Mouse (Mus musculus): ENCODE data around the gene Ypel4.

Ypel4 gene

DNA sequence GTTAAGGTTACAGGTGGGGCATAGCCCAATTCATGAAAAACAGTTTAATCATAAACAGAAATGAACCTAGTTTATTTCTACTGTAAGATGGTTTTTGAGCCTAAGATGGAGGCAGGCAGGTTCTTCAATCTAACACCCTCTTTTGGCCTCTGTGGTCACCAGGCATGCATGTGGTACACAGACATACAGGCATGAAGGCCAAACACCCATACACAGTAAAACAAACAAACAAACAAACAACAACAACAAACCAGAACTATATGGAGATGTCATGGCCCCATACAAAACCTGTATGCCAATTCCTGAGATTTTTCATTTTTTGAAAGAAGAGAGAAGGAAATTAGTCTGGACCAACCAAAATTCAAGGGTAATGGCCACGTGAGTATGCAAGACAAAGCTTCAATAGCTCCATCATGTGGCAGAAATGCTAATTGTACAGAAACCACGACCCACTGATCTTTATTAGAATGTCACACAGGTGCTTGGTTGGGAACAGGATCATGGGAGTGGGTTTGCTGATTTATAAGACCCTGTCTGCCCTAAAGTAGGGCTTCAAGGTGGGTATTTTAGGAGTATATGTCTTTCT lies 24.8 kb downstream of the Ypel4 start:
- CTCF ChIA-PET, result no interaction called here

DNA sequence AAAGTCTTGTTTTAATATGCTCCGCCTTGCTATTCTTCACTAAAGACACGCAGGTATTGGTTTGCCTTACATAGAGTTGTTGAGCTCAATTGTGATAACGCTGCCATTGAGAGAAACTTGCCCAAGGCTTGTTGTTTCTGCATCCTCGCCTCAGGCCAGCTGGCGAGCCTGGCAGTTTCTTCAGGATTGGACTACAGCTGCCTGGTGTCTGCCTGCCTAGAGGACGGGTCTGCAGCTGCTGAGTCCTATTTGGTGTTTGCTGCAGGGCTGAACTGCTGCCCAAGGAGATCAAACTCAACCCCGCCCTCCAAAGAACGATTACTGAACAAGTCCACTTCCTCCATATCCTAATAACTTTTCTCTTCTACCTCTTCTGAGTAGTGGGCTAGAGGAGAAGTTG lies 26.9 kb downstream of the Ypel4 start:
- CTCF ChIA-PET, result no interaction called here

DNA sequence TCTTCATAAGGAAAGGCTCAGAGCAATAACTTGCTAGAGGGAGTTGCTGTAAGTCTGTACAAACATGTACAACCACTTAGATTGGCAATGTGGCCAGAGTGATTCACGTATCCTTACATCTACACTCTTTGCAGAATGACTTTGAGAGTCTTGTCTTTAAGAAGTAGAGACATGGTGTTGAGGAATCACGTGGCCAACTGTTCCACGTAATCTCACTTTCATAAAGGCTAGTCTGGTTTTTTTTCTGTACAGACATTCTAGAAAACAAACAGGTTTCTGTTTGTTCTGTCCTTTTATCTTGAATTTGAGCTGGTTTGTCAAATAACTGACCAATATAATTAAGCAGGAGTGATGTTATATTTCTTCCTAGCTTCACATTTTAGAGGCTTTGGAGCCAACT lies 27.5 kb downstream of the Ypel4 start:
- CTCF ChIA-PET, result no interaction called here

DNA sequence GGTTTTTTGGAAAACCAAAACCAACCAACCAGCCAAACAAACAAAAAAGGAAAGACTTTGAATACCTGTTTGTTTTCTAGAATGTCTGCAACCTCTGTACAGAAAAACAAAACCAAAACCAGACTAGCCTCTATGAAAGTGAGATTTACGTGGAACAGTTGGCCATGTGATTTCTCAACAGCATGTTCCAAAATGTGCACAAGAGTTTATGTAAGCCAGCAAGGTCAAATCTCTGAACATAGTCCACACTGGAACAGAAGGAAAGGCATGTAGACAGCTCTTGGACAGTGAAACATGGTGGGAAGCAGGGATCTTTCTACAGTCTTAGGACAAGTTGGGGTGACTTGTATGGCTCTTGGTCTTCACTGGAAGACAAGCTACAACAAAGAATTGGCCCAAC lies 28.0 kb downstream of the Ypel4 start:
- CTCF ChIA-PET, result no interaction called here

- CTCF ChIA-PET, result no interaction called here
These were observed 28.4 kb downstream of the Ypel4 start for GRCm38 (mm10) chr2:84762295-84762694.

GRCm38 (mm10) chr2:84762818-84763217 lies 29.0 kb downstream of the Ypel4 start:
- CTCF ChIA-PET, result no interaction called here

DNA sequence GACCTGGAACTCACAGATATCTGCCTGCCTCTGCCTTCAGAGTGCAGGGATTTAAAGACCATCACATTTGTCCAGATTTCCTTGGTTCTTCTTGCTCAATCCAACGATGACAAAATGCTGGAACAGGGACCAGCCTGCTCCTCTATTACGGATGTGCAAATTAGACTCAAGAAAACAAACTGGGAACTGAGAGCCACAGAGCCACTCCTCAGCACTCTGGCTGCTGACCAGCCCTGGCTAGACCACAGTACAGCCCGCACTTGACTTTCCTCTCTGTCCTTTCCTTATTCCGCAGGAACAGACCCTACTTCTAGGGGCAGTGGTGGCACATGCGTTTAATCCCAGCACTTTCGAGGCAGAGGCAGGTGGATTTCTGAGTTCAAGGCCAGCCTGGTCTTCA lies 36.6 kb downstream of the Ypel4 start:
- CTCF ChIA-PET, result no interaction called here

- CTCF ChIA-PET, result no interaction called here
These were observed 38.6 kb downstream of the Ypel4 start for GRCm38 (mm10) chr2:84772454-84772853.

DNA sequence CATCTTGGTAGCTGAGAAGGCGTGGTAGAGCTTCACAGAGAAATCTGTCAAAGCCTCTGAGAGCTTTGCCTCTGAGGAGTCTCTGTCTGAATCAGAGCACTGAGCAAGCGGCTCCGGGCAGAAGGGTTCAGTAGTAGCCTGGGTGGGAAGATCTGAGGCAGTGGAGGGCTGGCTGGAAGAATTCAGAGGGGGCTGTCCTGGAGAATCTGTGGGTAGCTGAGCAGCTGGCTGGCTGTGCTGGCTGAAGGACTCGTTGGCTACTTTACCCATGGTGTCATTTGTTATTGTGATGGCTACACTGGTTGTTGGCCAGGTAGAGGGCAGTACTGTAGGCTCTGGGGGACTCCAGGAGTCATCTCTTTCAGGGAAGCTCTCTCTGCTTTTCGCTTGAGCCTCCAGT lies 39.3 kb downstream of the Ypel4 start:
- CTCF ChIA-PET, result no interaction called here

GRCm38 (mm10) chr2:84774751-84775150 lies 40.9 kb downstream of the Ypel4 start:
- CTCF ChIA-PET, result interaction anchor here (0.6 kb wide), 1 partner anchor 119 kb away, joined by 3 read pairs; no protein-coding TSS in a partner anchor

GRCm38 (mm10) chr2:84775241-84775640 lies 41.4 kb downstream of the Ypel4 start, which contains the start of gene Serping1:
Gene Serping1, minus strand, starts transcription at chr2:84775444.
- CTCF ChIA-PET, result no interaction called here

DNA sequence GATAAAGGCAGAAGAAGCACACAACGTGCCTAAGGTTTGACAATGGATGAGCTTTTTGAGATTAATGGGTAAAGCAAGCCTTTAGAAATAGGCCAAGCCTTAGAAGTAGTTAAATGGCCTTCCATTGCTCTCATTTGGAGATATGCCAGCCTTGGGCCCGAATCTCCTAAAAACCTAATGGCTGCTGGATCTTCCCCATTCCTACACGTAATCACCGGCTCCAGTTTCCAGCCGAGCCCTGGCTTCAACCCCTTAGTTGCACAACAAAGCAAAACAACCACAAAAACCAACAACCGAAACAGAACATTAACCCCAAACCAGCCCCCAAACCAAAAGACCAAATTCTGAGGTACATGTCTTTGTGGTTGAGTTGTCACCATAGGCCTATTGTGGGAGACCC lies 41.8 kb downstream of the Ypel4 start:
- CTCF ChIA-PET, result no interaction called here

DNA sequence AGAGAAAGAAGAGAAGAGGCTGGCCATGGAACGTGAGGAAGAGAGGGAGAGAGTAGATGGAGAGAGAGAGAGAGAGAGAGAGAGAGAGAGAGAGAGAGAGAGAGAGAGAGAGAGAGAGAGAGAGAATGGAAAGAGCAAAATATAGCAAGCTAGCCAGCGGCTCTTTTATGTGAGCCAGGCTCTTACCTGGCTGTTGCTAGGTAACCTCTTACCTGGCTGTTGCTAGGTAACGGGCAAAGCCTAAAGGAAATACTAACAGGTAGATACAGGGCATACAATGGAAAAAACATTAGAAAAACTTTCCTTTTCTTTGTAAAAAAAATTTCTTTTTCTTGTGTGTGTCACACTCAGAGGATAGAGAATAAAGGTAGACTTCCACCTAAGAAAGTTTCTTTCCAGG lies 43.8 kb downstream of the Ypel4 start:
- CTCF ChIA-PET, result no interaction called here

DNA sequence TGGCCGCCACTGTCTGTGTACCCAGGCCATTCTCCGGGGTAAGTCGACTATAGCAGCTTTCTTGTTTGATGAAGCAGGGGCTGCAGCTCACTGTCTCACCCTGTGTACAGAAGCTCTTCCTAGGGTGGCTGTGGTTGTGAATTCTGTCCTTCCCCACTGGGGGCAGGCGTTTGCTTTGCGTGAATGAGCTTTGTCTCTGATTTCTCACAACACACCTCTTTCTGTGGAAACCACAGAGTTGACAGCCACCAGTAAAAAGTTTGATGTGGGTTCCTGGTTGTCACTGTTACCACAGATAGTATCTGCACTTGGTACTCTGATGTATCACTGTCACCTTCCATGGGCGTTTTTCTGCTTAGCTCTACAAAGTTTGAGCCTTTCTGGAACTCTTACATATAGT lies 45.4 kb downstream of the Ypel4 start:
- CTCF ChIA-PET, result no interaction called here

DNA sequence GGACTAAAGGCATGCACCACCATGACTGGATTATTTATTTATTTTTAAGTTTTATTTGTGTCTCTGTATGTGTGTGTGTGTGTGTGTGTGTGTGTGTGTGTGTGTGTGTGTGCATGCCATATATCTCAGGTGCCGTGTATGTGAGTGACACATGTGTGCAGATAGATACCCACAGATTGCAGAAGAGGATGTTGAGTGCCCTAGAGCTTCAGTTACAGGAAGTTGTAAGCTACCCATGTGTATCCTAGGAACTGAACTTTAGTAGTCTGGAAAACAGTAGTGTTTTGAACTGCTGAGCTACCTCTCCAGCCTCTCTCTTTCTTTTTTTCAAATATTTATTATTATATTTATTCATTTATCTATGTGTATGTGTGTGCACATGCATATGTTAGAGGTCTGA lies 49.5 kb downstream of the Ypel4 start:
- CTCF ChIA-PET, result no interaction called here

- CTCF ChIA-PET, result no interaction called here
These were observed 50.1 kb downstream of the Ypel4 start for GRCm38 (mm10) chr2:84783840-84784566.
